Mouse (Mus musculus) midbrain, embryonic 13.5 days (tissue): ENCODE data around the gene Nos1ap. TPM values are rescaled to one million over a fixed set of nuclear protein-coding genes. Genes with fewer than 3 reads are reported as not detected.

Experiments used
- ATAC-seq: fragments of 200-750 bp; cut with Nextera tagmentation; 2 replicates; pipeline ENCODE4 v1.8.0; 2017; ENCODE audit warnings: mild to moderate bottlenecking, moderate TSS enrichment, moderate library complexity
- H3K27ac ChIP-seq: fragments of 300-500 bp; sonication (generic); 2 replicates; pipeline ENCODE4 v1.5.1; 2015; ENCODE audit warnings: inconsistent platforms, mild to moderate bottlenecking, moderate library complexity
- H3K27me3 ChIP-seq: fragments of 300-500 bp; sonication (generic); 2 replicates; pipeline ENCODE4 v1.6.1; 2015; ENCODE audit warnings: mild to moderate bottlenecking, inconsistent platforms
- H3K36me3 ChIP-seq: fragments of 300-500 bp; sonication (generic); 2 replicates; pipeline ENCODE4 v1.6.1; 2015; ENCODE audit warnings: mild to moderate bottlenecking, inconsistent platforms
- H3K4me1 ChIP-seq: fragments of 300-500 bp; sonication (generic); replicated peaks from 2 replicates; pipeline ENCODE4 v1.6.1; 2015; ENCODE audit warnings: inconsistent platforms
- H3K4me2 ChIP-seq: fragments of 300-500 bp; sonication (generic); replicated peaks from 2 replicates; pipeline ENCODE4 v1.6.1; 2015; ENCODE audit warnings: moderate library complexity, mild to moderate bottlenecking, inconsistent platforms
- H3K4me3 ChIP-seq: fragments of 300-500 bp; sonication (generic); replicated peaks from 2 replicates; pipeline ENCODE4 v1.5.1; 2015; ENCODE audit warnings: mild to moderate bottlenecking, inconsistent platforms
- H3K9ac ChIP-seq: fragments of 300-500 bp; sonication (generic); replicated peaks from 2 replicates; pipeline ENCODE4 v1.6.1; 2015; ENCODE audit warnings: mild to moderate bottlenecking, inconsistent platforms
- H3K9me3 ChIP-seq: fragments of 300-500 bp; sonication (generic); 2 replicates; pipeline ENCODE4 v1.6.1; 2016; ENCODE audit warnings: mild to moderate bottlenecking, inconsistent platforms
- WGBS: fragments of 180-500 bp; shearing (Covaris S2); methylation state at CpG from one replicate; pipeline ENCODE4 v1.1.7; 2015; 5-methylcytosine and 5-hydroxymethylcytosine counted together
- polyA plus RNA-seq: library from polyadenylated mRNA; unstranded; fragments of >200 nt; fragmentation: Nextera tagmentation; extraction: Ambion mirVana; gene quantifications from 2 replicates; pipeline ENCODE4 v1.2.1, GENCODE M21; 2015

Gene Nos1ap
- polyA plus RNA-seq, 1 experiment from 2014 or later: 17.2 TPM

GRCm38 (mm10) chr1:170583925-170584324 is 5.7 kb downstream of the Nos1ap start:
- peaks cover 8% of the 10 kb centered on the region; the same call in 1 of the 2 replicates for H3K27me3 ChIP-seq

GRCm38 (mm10) chr1:170582341-170582740 is 7.3 kb downstream of the Nos1ap start:
- Histone ChIP-seq H3K4me1 (no peaks in the 10 kb centered on the region), H3K4me2 (no peak overlapping the region), H3K9ac (no peak overlapping the region), H3K9me3 (no peaks in the 10 kb centered on the region), H3K4me3 (no peak overlapping the region), H3K27ac (no peak overlapping the region), H3K27me3 (no peaks in the 10 kb centered on the region), H3K36me3 (peaks cover 10% of the 10 kb centered on the region; the same call in 1 of the 2 replicates)
- ATAC-seq: no peak
- 87% methylated on average over 5 of the region's 5 CpGs for WGBS

More at GRCm38 (mm10) chr1:170583925-170584324, 5.7 kb downstream of the Nos1ap start:
- Histone ChIP-seq H3K9ac (no peak overlapping the region), H3K4me3 (no peak overlapping the region), H3K36me3 (peaks cover 10% of the 10 kb centered on the region; the same call in 1 of the 2 replicates), H3K9me3 (no peaks in the 10 kb centered on the region), H3K27ac (no peak overlapping the region), H3K4me2 (no peak overlapping the region), H3K4me1 (peaks cover 12% of the 10 kb centered on the region)
- no peak for ATAC-seq
- WGBS: 86% methylated on average over 2 of the region's 2 CpGs

GRCm38 (mm10) chr1:170580485-170581110 is 9.1 kb downstream of the Nos1ap start:
- no peak for ATAC-seq

GRCm38 (mm10) chr1:170579476-170579875 is 10.2 kb downstream of the Nos1ap start:
- H3K4me3 ChIP-seq: no peak overlapping the region

More at GRCm38 (mm10) chr1:170580485-170581110, 9.1 kb downstream of the Nos1ap start:
- peaks cover 8% of the 10 kb centered on the region; the same call in 1 of the 2 replicates for H3K36me3 ChIP-seq
- WGBS: 67% methylated on average over 13 of the region's 13 CpGs
- no peaks in the 10 kb centered on the region for H3K27me3 ChIP-seq
- H3K4me2 ChIP-seq: no peak overlapping the region
- H3K4me3 ChIP-seq: no peak overlapping the region
- peaks cover 12% of the 10 kb centered on the region for H3K4me1 ChIP-seq
- no peak overlapping the region for H3K27ac ChIP-seq
- no peak overlapping the region for H3K9ac ChIP-seq
- H3K9me3 ChIP-seq: no peaks in the 10 kb centered on the region

GRCm38 (mm10) chr1:170579063-170579462 is 10.6 kb downstream of the Nos1ap start:
- Histone ChIP-seq H3K4me1 (peaks cover 16% of the 10 kb centered on the region), H3K27ac (no peak overlapping the region), H3K4me2 (no peak overlapping the region), H3K27me3 (no peaks in the 10 kb centered on the region), H3K4me3 (no peak overlapping the region), H3K36me3 (no peaks in the 10 kb centered on the region), H3K9me3 (no peaks in the 10 kb centered on the region), H3K9ac (no peak overlapping the region)
- WGBS: 90% methylated on average over 4 of the region's 4 CpGs
- no peak for ATAC-seq

More at GRCm38 (mm10) chr1:170579476-170579875, 10.2 kb downstream of the Nos1ap start:
- Histone ChIP-seq H3K36me3 (0 out of 2 replicates have a peak, but pooled peaks cover under 1% of the 10 kb centered on the region), H3K27ac (no peak overlapping the region), H3K9ac (no peak overlapping the region), H3K9me3 (no peaks in the 10 kb centered on the region), H3K4me2 (no peak overlapping the region), H3K27me3 (no peaks in the 10 kb centered on the region), H3K4me1 (peaks cover 16% of the 10 kb centered on the region)
- ATAC-seq: no peak
- 96% methylated on average over 5 of the region's 5 CpGs for whole genome bisulfite sequencing

- Histone ChIP-seq H3K27me3 (no peaks in the 10 kb centered on the region), H3K4me1 (peaks cover 16% of the 10 kb centered on the region), H3K4me2 (no peak overlapping the region), H3K9me3 (no peaks in the 10 kb centered on the region), H3K36me3 (no peaks in the 10 kb centered on the region), H3K27ac (no peak overlapping the region), H3K9ac (no peak overlapping the region), H3K4me3 (no peak overlapping the region)
- ATAC-seq: no peak; the same call in 1 of the 2 replicates
- WGBS: 20% methylated on average over 6 of the region's 6 CpGs
These were observed 13.0 kb downstream of the Nos1ap start for GRCm38 (mm10) chr1:170576728-170577065.

GRCm38 (mm10) chr1:170576012-170576727 is 13.5 kb downstream of the Nos1ap start:
- Histone ChIP-seq H3K27me3 (no peaks in the 10 kb centered on the region), H3K36me3 (no peaks in the 10 kb centered on the region), H3K9ac (no peak overlapping the region), H3K9me3 (no peaks in the 10 kb centered on the region), H3K4me3 (no peak overlapping the region), H3K4me1 (peaks cover 16% of the 10 kb centered on the region), H3K4me2 (no peak overlapping the region), H3K27ac (no peak overlapping the region)
- WGBS: 38% methylated on average over 6 of the region's 6 CpGs
- no peak for ATAC-seq

GRCm38 (mm10) chr1:170573117-170573516 is 16.5 kb downstream of the Nos1ap start:
- Histone ChIP-seq H3K27me3 (no peaks in the 10 kb centered on the region), H3K9me3 (no peaks in the 10 kb centered on the region), H3K4me1 (peaks cover 16% of the 10 kb centered on the region), H3K36me3 (no peaks in the 10 kb centered on the region), H3K4me2 (no peak overlapping the region), H3K4me3 (no peak overlapping the region), H3K27ac (no peak overlapping the region), H3K9ac (no peak overlapping the region)
- no peak for ATAC-seq
- WGBS: 90% methylated on average over 7 of the region's 7 CpGs

GRCm38 (mm10) chr1:170566969-170567368 is 22.7 kb downstream of the Nos1ap start:
- no peaks in the 10 kb centered on the region for H3K36me3 ChIP-seq
- no peak overlapping the region for H3K4me3 ChIP-seq
- no peaks in the 10 kb centered on the region for H3K9me3 ChIP-seq
- no peak overlapping the region for H3K9ac ChIP-seq
- no peak for ATAC-seq
- WGBS: 89% methylated on average over 4 of the region's 4 CpGs
- H3K27ac ChIP-seq: no peak overlapping the region
- no peak overlapping the region for H3K4me2 ChIP-seq
- no peaks in the 10 kb centered on the region for H3K27me3 ChIP-seq
- no peaks in the 10 kb centered on the region for H3K4me1 ChIP-seq

- H3K4me1 ChIP-seq: no peaks in the 10 kb centered on the region
- H3K4me2 ChIP-seq: no peak overlapping the region
- no peak for ATAC-seq
- 99% methylated on average over 2 of the region's 2 CpGs for WGBS
- H3K27me3 ChIP-seq: no peaks in the 10 kb centered on the region
- H3K27ac ChIP-seq: no peak overlapping the region
- no peak overlapping the region for H3K9ac ChIP-seq
- H3K9me3 ChIP-seq: no peaks in the 10 kb centered on the region
- no peak overlapping the region for H3K4me3 ChIP-seq
- no peaks in the 10 kb centered on the region for H3K36me3 ChIP-seq
These were observed 23.1 kb downstream of the Nos1ap start for GRCm38 (mm10) chr1:170566538-170566937.

GRCm38 (mm10) chr1:170564926-170565325 is 24.7 kb downstream of the Nos1ap start:
- Histone ChIP-seq H3K4me2 (no peak overlapping the region), H3K9ac (no peak overlapping the region), H3K9me3 (no peaks in the 10 kb centered on the region), H3K4me3 (no peak overlapping the region), H3K27ac (no peak overlapping the region), H3K27me3 (no peaks in the 10 kb centered on the region), H3K36me3 (no peaks in the 10 kb centered on the region), H3K4me1 (no peaks in the 10 kb centered on the region)
- 94% methylated on average over 3 of the region's 3 CpGs for WGBS
- no peak for ATAC-seq

GRCm38 (mm10) chr1:170562431-170562830 is 27.2 kb downstream of the Nos1ap start:
- 81% methylated on average over 1 of the region's 1 CpGs for WGBS
- H3K4me1 ChIP-seq: no peaks in the 10 kb centered on the region
- no peak overlapping the region for H3K4me3 ChIP-seq
- no peaks in the 10 kb centered on the region for H3K36me3 ChIP-seq
- H3K27me3 ChIP-seq: no peaks in the 10 kb centered on the region
- no peak overlapping the region for H3K27ac ChIP-seq
- H3K9me3 ChIP-seq: no peaks in the 10 kb centered on the region
- no peak for ATAC-seq
- no peak overlapping the region for H3K4me2 ChIP-seq
- H3K9ac ChIP-seq: no peak overlapping the region
